Mouse (Mus musculus) liver, embryonic 12.5 days (tissue): Measurements from ENCODE around the gene Stx16. TPM values are rescaled to one million over a fixed set of nuclear protein-coding genes. Genes with fewer than 3 reads are reported as not detected.

Experiments used
- ATAC-seq: fragments of 200-750 bp; cut with Nextera tagmentation; 2 replicates; pipeline ENCODE4 v1.8.0; 2017; ENCODE audit warnings: moderate number of reproducible peaks, mild to moderate bottlenecking, moderate library complexity
- H3K27ac ChIP-seq: fragments of 300-500 bp; sonication (generic); 2 replicates; pipeline ENCODE4 v1.5.1; 2016; ENCODE audit warnings: mild to moderate bottlenecking
- H3K27me3 ChIP-seq: fragments of 300-500 bp; sonication (generic); replicated peaks from 2 replicates; pipeline ENCODE4 v1.6.1; 2016; ENCODE audit warnings: mild to moderate bottlenecking, moderate library complexity
- H3K36me3 ChIP-seq: fragments of 300-500 bp; sonication (generic); 2 replicates; pipeline ENCODE4 v1.6.1; 2016; ENCODE audit warnings: mild to moderate bottlenecking, moderate library complexity
- H3K4me1 ChIP-seq: fragments of 300-500 bp; sonication (generic); 2 replicates; pipeline ENCODE4 v1.6.1; 2016
- H3K4me2 ChIP-seq: fragments of 300-500 bp; sonication (generic); 2 replicates; pipeline ENCODE4 v1.6.1; 2016; ENCODE audit warnings: mild to moderate bottlenecking, moderate library complexity
- H3K4me3 ChIP-seq: fragments of 300-500 bp; sonication (generic); 2 replicates; pipeline ENCODE4 v1.5.1; 2016; ENCODE audit warnings: mild to moderate bottlenecking, moderate library complexity
- H3K9ac ChIP-seq: fragments of 300-500 bp; sonication (generic); 2 replicates; pipeline ENCODE4 v1.6.1; 2016; ENCODE audit warnings: mild to moderate bottlenecking, moderate library complexity
- H3K9me3 ChIP-seq: fragments of 300-500 bp; sonication (generic); replicated peaks from 2 replicates; pipeline ENCODE4 v1.6.1; 2016; ENCODE audit warnings: mild to moderate bottlenecking, moderate library complexity
- WGBS: fragments of 180-500 bp; shearing (Covaris S2); methylation state at CpG from one replicate; pipeline ENCODE4 v1.1.7; 2016; ENCODE audit not compliant: insufficient replicate concordance; 5-methylcytosine and 5-hydroxymethylcytosine counted together
- polyA plus RNA-seq: library from polyadenylated mRNA; unstranded; fragments of >200 nt; fragmentation: Nextera tagmentation; extraction: Ambion mirVana; gene quantifications from 2 replicates; pipeline ENCODE4 v1.2.1, GENCODE M21; 2016

Stx16 gene
- 4.5 and 4.9 TPM in 2 replicates for polyA plus RNA-seq

DNA sequence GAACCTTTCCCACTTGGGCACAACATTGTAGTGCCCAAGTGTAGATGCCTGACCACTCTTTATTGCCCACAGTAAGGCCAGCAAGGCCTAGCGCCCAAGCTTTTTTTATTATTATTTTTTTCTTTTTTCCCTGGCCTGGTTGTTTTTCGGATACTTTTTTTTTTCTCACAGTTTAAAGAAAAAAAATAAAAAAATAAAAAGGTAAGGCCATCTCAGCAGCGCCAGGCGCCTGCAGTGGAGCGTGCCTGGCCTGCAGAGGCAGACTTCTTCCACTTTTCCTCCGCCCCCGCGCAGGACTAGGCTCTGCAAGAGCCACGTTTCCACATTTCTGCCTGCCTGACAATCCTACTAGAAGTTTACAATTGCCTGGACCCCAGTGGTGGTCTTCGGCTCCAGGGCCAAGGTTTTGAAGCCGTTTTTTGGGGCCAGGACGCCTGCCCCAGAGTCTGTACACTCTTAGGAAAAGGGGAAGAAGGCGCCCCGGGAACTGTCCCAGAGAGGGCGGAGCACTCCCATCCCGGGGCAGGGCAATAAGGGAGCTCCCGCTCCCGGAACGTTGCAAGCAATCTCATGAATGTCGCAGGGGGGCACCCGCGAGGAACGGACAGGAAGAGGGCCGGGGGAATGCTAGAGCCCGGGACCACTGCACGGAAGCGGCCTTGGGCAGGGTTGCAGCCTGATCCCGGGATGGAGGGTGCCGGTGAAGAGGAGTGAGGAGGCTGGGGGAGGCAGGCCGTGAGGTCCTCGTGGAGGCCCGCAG, at the start of gene Stx16:
Gene Stx16 (plus strand): TSS at position 636 of the 760 bp plus-strand sequence.
- no peaks in the 10 kb centered on the region for H3K9me3 ChIP-seq
- peak within 1 kb of the TSS; percentile 95 for H3K4me2 ChIP-seq
- H3K4me1 ChIP-seq: peaks cover 40% of the 10 kb centered on the region
- peak within 1 kb of the TSS; percentile 89 for H3K4me3 ChIP-seq
- ATAC-seq: peak; percentile 94
- no peaks in the 10 kb centered on the region for H3K36me3 ChIP-seq
- H3K27me3 ChIP-seq: no peaks in the 10 kb centered on the region; the same call in 1 of the 2 replicates
- 3% methylated on average over 32 of the region's 32 CpGs for WGBS
- H3K27ac ChIP-seq: peak within 1 kb of the TSS; percentile 75
- H3K9ac ChIP-seq: peak within 1 kb of the TSS; percentile 87

DNA sequence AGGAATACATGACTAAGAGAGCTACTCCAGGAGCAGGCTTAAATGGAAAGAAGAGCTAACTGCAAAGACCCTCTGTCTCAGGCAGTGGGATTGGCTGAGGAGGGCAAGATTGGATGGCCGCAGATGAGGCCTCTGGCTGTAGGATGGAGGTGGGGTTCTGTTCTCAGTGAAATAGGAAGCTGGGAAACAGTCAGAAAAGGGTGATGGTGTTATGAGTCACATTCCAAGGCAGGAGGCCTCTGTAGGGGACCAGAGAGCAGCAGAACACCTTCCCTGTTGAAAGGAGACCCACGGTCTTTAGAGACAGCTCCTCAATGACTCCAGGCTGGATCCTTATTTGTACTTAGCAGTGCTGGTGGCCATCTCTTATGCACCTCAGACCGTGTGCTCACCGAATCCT, 49.7 kb upstream of the Stx16 start:
- no peak overlapping the region for H3K27ac ChIP-seq
- H3K4me2 ChIP-seq: no peak overlapping the region
- H3K36me3 ChIP-seq: no peaks in the 10 kb centered on the region
- no peak overlapping the region for H3K9ac ChIP-seq
- H3K9me3 ChIP-seq: no peaks in the 10 kb centered on the region
- 0 out of 2 replicates have a peak, but pooled peaks cover 3% of the 10 kb centered on the region for H3K4me1 ChIP-seq
- H3K4me3 ChIP-seq: no peak overlapping the region
- no peak for ATAC-seq
- WGBS: 53% methylated on average over 4 of the region's 4 CpGs
- H3K27me3 ChIP-seq: no peaks in the 10 kb centered on the region

DNA sequence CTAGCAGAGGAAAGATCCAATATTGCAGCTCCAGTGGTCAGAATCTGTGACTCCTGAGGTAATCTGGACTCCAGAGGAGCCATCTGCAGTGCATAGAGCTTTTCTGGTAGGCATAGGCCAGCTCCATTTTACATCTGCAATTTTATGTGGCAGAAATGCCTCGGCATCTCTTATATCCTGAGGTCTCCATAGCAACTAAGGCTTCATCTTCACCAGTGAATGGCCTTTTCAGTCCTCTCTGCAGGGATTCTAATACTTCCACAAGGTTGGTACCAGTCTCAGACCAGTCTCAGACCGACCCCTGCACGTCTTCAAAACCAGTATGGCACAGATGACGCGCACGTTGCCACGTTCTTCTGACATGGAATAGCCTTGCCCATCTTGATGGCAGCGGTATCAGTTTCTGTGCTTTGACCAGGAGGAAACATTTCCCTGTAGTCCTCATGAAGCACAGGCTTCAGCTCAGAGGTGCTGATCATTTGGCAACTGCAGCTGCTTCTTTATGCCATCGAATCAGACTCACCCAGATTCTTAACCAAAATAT, 42.8 kb upstream of the Stx16 start:
- Histone ChIP-seq H3K4me3 (no peak overlapping the region), H3K4me1 (no peaks in the 10 kb centered on the region), H3K27ac (no peak overlapping the region), H3K36me3 (no peaks in the 10 kb centered on the region), H3K9me3 (no peaks in the 10 kb centered on the region), H3K9ac (no peak overlapping the region), H3K27me3 (no peaks in the 10 kb centered on the region), H3K4me2 (no peak overlapping the region)
- 76% methylated on average over 9 of the region's 9 CpGs for WGBS
- no peak for ATAC-seq

DNA sequence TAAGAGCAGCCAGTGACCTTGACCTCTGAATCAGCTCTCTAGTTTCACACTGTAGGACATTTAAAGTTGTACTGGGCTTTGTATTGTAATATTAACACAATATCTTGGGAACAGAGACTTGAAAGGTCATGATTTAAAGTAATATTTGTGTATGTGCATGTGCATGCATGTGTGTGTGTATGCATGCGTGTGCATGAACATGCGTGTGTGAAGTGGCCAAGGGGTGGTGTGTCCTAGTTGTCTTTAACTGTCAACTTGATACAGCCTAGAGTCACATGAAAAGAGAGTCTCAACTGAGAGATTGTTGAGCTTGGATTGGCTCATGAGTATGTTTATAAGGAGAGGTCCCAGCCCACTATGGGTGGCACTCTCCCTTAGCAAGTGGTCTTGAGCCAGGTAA, 28.5 kb upstream of the Stx16 start:
- H3K4me3 ChIP-seq: no peak overlapping the region
- H3K36me3 ChIP-seq: no peaks in the 10 kb centered on the region
- H3K27ac ChIP-seq: no peak overlapping the region
- ATAC-seq: no peak
- H3K9me3 ChIP-seq: 0 out of 2 replicates have a peak, but pooled peaks cover 8% of the 10 kb centered on the region
- 90% methylated on average over 2 of the region's 2 CpGs for WGBS
- H3K4me2 ChIP-seq: no peak overlapping the region
- 0 out of 2 replicates have a peak, but pooled peaks cover 3% of the 10 kb centered on the region for H3K4me1 ChIP-seq
- no peaks in the 10 kb centered on the region; the same call in 1 of the 2 replicates for H3K27me3 ChIP-seq
- no peak overlapping the region for H3K9ac ChIP-seq

DNA sequence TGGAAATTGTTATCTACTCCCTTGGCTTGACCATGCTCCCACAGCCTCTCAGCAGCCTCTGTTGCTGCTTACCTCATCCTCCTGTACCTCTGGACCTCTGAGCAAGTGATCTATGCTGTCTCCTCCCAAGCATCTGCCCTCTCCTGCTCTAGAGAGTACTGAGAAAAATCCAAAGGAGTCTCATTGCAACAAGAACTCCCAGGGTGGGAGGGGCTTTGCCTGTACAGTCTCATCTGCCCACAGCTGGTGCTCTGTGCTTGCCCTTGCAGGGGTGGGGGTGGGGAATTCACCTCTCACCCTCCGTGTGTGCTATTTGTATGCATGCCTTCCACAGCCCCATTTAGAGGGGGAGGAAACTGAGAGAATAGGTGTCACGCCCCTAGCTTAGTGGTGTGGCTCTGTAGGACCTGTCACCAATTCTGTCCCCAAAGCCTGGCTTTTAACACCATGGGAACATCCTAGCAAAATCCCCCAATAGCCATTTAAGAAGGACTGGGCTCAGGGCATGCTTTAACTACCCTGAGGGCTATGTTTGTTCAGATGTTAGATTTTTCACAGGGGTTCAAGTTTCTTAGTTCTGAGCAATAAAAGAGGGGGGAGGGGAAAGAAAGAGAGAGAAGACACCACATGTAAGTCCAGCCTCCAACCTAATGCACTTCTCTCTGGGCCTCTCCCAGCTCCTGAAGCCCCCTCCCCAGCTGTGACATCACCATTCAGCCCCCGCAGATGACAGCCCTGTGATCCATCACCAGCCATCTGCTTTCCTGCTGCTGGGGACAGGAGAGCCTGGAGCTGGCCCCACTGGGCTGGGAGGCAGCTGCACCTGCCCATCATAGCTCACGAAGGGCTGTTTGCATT, 26.4 kb upstream of the Stx16 start:
- Histone ChIP-seq H3K27ac (no peak overlapping the region), H3K4me2 (no peak overlapping the region), H3K9me3 (0 out of 2 replicates have a peak, but pooled peaks cover 8% of the 10 kb centered on the region), H3K27me3 (no peaks in the 10 kb centered on the region; the same call in 1 of the 2 replicates), H3K36me3 (no peaks in the 10 kb centered on the region), H3K4me1 (0 out of 2 replicates have a peak, but pooled peaks cover 3% of the 10 kb centered on the region), H3K9ac (no peak overlapping the region), H3K4me3 (no peak overlapping the region)
- 23% methylated on average over 4 of the region's 4 CpGs for WGBS
- ATAC-seq: peak; percentile 44; the same call in 1 of the 2 replicates

DNA sequence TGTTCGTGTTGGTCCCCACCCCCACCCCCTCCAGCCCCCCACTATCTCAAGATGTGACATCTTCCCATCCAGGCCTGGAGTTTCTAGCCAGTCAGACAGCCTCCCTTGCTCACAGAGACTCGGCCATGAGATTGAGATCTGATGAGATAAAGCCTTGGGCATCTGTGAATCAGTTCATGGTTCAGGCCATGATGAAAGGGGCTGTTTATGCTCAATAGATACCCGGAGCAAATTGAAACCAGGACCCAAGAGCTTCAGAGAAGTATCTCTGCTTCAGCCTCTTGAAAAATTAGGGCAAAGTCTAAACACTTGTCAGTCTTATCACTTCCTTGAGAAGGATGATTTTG, 25.8 kb upstream of the Stx16 start:
- 22% methylated on average over 3 of the region's 3 CpGs for WGBS
- ATAC-seq: no peak
- Histone ChIP-seq H3K9ac (no peak overlapping the region), H3K4me1 (0 out of 2 replicates have a peak, but pooled peaks cover 3% of the 10 kb centered on the region), H3K9me3 (0 out of 2 replicates have a peak, but pooled peaks cover 8% of the 10 kb centered on the region), H3K36me3 (no peaks in the 10 kb centered on the region), H3K4me2 (no peak overlapping the region), H3K27ac (no peak overlapping the region), H3K4me3 (no peak overlapping the region), H3K27me3 (no peaks in the 10 kb centered on the region; the same call in 1 of the 2 replicates)

DNA sequence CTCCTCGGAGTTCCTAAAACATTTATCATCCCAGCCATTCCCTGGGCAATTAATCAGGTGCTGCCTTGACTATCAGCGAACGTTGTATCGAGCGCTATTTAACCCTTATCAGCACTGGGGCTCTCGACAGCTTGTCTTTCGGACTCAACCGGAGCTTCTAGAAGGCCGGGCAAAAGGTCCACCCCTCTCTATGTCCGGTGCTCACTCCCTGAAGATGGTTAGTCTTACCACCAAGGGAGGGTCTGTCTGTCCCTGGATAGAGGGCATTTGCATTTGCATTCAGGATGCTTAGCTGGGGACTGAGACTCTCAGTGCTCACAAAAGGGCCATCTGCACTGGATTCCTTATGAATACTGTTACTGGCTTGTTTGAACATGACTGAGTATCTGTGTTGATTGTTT, 25.0 kb upstream of the Stx16 start:
- Histone ChIP-seq H3K9me3 (0 out of 2 replicates have a peak, but pooled peaks cover 8% of the 10 kb centered on the region), H3K4me2 (no peak overlapping the region), H3K27ac (no peak overlapping the region), H3K4me3 (no peak overlapping the region), H3K4me1 (0 out of 2 replicates have a peak, but pooled peaks cover 3% of the 10 kb centered on the region), H3K9ac (no peak overlapping the region), H3K36me3 (no peaks in the 10 kb centered on the region), H3K27me3 (no peaks in the 10 kb centered on the region; the same call in 1 of the 2 replicates)
- ATAC-seq: no peak
- WGBS: 23% methylated on average over 10 of the region's 10 CpGs

DNA sequence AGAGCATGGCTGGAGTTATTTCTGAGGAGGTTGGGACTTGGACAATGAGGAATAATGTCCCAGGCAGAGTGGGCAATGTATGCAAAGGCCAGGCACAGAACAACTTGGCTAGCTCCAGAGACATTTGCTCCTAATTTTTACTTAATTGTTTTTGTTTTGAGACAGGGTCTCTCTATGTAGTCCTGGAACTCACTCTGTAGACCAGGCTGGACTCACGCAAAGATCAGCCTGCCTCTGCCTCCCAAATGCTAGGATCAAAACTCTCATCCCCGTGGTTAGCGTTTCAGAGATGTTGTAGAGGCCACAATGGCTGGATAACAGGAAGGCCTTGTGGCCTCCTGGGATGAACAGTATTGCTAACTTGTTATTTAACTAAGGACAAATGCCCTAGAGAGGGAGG, 21.6 kb upstream of the Stx16 start:
- H3K27ac ChIP-seq: no peak overlapping the region
- no peak for ATAC-seq
- H3K36me3 ChIP-seq: no peaks in the 10 kb centered on the region
- H3K27me3 ChIP-seq: no peaks in the 10 kb centered on the region; the same call in 1 of the 2 replicates
- no peak overlapping the region for H3K4me2 ChIP-seq
- H3K9me3 ChIP-seq: no peaks in the 10 kb centered on the region
- 0 out of 2 replicates have a peak, but pooled peaks cover 3% of the 10 kb centered on the region for H3K4me1 ChIP-seq
- no peak overlapping the region for H3K4me3 ChIP-seq
- no peak overlapping the region for H3K9ac ChIP-seq
- WGBS: 80% methylated on average over 3 of the region's 3 CpGs

DNA sequence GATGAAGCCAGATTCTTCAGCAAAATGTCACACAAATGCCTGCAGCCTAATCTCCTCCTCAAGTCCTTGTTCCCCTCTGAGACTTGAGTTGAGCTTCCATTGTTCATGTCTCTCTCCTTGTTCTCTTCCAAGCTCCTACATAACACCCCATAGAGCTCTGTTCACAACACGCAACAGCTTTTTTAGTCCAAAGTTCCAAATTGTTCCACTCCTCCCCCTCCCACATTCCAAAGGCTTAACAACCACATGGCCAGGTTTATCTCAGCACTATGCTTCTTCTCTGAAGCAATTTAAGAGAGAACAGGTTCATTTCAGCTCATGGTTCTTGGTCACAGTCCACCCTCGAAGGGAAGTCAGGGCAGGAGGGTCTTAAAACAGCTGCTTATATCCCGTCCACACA, 18.4 kb upstream of the Stx16 start:
- Histone ChIP-seq H3K9me3 (no peaks in the 10 kb centered on the region), H3K27ac (no peak overlapping the region), H3K4me1 (no peaks in the 10 kb centered on the region), H3K9ac (no peak overlapping the region), H3K27me3 (no peaks in the 10 kb centered on the region), H3K4me3 (no peak overlapping the region), H3K36me3 (no peaks in the 10 kb centered on the region), H3K4me2 (no peak overlapping the region)
- ATAC-seq: no peak
- WGBS: 68% methylated on average over 3 of the region's 3 CpGs

DNA sequence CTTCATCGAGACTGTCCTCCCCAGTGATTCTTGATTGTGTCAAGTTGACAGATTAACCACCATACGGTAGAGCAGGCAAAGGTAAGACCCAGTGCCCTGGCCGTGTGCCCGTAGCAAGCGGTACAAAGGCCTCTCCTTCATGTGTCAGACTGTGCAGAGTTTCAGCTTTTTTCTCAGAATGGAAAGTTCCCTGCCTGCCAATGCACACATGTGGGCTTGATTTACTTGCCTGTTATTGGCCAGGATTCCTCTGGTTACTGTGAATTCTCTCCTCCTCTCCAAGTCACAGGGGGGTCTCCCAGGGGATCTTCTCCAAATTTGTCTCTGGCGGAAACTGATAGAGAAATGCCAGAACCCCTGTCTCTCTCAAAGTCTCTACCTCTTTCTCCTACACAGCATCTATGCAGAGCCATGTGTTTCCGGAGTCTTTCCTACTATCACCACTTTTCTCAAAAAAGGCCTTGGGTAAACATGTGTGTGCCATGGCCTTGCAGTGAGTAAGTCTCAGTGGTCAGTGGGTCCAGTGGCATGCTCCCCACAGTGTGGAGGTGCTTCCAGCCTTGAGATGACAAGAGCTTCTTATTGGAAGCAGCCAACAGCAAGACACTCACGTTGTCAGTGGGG, 17.7 kb upstream of the Stx16 start:
- H3K9ac ChIP-seq: no peak overlapping the region
- H3K9me3 ChIP-seq: no peaks in the 10 kb centered on the region
- ATAC-seq: no peak
- H3K36me3 ChIP-seq: no peaks in the 10 kb centered on the region
- H3K27me3 ChIP-seq: no peaks in the 10 kb centered on the region
- no peak overlapping the region for H3K4me3 ChIP-seq
- no peak overlapping the region for H3K4me2 ChIP-seq
- 56% methylated on average over 8 of the region's 8 CpGs for WGBS
- H3K27ac ChIP-seq: no peak overlapping the region
- no peaks in the 10 kb centered on the region for H3K4me1 ChIP-seq

DNA sequence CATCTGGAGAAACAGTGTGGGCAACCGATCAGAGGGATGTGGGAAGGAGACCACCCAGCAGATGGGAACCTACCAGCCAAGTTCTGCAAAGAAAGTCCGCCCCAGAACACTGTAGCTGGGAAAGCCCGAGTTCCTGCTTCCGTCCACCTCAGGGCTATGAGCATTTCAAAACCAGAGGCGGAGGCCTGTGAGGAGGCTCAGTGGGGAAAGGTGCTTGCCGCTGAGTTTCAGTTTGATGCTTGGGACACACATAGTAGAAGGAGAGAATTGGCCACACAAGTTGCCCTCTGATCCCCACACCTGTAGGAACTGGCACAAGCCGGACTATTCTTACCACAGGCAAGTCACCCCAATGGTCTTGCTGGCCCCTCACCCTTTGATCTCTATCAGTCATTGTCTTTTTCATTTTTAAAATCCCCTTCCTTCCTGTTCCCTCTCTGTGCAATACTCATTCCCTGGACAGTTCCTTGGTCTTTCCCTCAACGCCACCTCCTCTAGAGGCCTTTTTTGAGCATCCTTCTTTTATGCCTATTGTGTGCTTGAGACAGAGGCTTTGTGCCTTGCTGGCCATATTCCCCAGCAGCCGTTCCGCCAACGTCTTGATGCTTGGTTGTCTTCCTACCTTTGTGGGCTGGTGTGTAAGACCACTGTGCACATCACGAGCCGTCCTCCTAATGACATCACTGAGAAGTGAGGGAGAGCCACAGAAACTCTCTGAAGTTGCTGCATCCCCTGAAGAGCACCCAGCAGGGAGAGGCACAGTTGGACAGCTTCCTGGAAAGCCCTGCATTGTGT, 16.3 kb upstream of the Stx16 start:
- WGBS: 72% methylated on average over 13 of the region's 13 CpGs
- H3K9ac ChIP-seq: no peak overlapping the region
- ATAC-seq: no peak
- no peaks in the 10 kb centered on the region for H3K27me3 ChIP-seq
- H3K27ac ChIP-seq: no peak overlapping the region
- H3K9me3 ChIP-seq: no peaks in the 10 kb centered on the region
- no peak overlapping the region for H3K4me3 ChIP-seq
- H3K36me3 ChIP-seq: no peaks in the 10 kb centered on the region
- H3K4me2 ChIP-seq: no peak overlapping the region
- no peaks in the 10 kb centered on the region for H3K4me1 ChIP-seq
